Mouse (Mus musculus): ENCODE data around the gene Spata31d1c. TPM values are rescaled to one million over a fixed set of nuclear protein-coding genes. Genes with fewer than 3 reads are reported as not detected.

Gene Spata31d1c
- polyA plus RNA-seq (2012) = not detected in 2 replicates

DNA sequence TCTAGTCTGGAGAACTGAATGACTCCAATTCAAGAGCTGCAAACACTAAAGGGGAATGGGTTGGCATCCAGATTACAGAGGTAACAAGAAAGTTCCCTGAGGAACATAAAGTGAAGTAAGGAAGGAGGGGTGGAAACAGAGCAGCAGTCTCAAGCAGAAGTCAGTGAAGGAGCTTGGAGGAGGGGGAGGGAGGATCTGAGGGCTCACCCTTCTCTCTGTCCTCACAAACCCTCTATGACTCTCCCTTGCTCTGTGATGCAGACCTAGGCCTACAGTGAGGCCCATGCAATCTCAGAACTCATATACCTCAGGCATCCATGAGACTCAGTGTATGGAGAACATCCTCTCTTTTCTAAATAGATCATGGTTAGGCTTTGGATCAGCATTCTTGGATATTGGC lies at the start of gene Spata31d1c:
TSS of gene Spata31d1c (plus strand) at position 301 of the 400 bp plus-strand sequence.
- no peak for TF ChIP-seq GATA1 (IDR thresholded peaks at IDR 0.05; ENCODE audit: low read length)

DNA sequence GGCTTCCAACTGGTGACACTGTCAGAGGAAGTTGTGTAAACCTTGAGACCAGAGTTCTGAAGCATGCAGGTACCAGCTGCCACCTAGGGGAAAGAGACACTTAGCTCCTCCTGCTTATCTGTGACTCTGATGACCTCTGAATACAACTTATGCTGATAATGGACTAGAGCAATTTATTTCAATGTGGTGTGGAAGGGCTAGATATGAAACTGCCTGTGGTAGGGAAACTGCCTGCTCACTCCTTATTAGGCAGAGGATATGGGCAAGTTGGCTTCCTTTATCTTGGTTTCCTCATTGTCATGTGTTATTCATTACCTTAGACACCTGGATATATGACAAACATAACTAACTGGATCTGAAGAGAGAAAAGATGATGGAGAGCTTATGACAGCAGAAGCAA lies 44.0 kb upstream of the Spata31d1c start:
- TF ChIP-seq GATA1 (IDR thresholded peaks at IDR 0.05; ENCODE audit: low read length) = no peak

DNA sequence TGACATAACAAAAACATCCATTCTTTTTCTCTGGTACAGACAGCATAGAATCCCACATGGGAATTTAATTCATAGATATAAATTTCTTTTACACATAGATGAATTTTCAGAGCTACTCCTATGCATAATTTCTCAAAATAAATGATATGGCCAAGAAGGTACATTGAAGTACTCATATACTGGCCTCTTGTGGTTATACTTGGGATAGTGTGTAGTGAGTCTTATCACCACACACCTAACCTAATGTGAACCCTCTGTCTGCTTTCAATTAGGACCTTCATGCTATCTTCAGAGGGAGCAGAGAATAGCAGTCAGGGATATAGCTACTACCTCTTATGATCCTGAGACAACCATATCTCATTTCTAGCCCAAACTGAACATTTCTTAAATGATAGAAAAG lies 27.4 kb upstream of the Spata31d1c start:
- TF ChIP-seq GATA1 (IDR thresholded peaks at IDR 0.05; ENCODE audit: low read length) = no peak

DNA sequence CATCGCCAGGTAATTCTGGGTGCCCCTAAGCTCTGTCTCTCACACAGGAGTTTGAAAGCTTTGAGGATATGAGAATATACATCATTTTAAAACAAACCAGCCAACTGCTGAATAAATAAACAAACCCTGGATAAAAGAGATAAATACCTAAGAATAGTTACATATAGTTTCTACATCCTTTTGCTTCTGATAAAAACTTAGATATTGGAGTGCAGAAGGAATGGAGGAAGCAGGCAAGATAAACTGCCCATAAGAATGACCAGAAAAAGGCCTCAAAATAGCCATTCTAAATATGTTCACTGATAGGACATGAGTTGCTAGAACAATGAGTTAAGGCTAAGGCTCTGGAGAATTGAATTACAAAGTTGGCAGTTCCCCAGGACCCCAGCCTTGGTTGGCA lies 26.1 kb upstream of the Spata31d1c start:
- no peak for TF ChIP-seq GATA1 (IDR thresholded peaks at IDR 0.05; ENCODE audit: low read length)

DNA sequence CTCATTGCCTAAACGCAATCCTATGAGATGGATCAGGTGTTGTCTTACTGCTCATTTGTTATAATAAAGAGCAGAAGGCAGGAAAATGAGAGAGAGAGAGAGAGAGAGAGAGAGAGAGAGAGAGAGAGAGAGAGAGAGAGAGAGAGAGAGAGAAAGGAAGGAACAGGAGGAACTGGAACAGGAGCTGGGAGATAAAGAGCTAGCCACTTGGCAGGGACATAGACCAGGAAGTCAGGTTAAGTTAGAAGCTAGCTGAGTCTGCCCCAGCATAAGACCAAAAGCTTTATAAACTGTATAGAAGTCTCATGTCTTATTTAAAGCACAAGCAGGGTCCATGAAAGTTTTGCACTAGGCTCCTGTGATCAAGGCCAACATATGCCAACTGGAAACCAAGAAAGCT lies 24.9 kb upstream of the Spata31d1c start:
- no peak for TF ChIP-seq GATA1 (IDR thresholded peaks at IDR 0.05; ENCODE audit: low read length)

GRCm38 (mm10) chr13:65011052-65011738 lies 21.7 kb upstream of the Spata31d1c start:
- TF ChIP-seq GATA1 (IDR thresholded peaks at IDR 0.05; ENCODE audit: low read length) = no peak

DNA sequence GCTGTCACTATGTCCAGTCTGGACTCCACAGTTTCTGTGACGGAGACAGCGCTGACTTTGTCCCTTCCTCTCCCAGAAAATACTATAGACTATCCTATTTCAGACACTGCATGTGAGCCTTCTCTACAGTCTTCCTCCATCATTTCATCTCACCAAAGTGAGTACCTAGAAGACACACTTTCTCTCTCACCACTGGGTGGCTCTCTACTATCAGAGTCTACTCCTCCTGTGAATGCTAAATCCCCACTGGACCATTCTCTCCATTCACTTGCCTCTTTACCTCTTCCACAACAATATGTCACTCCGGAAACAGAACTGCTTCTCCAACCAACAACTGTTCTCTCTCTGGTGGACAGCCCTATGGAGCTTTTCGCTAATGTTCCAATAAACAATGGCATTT lies 2.2 kb downstream of the Spata31d1c start:
- no peak for TF ChIP-seq GATA1 (IDR thresholded peaks at IDR 0.05; ENCODE audit: low read length)

GRCm38 (mm10) chr13:65052660-65053059 lies 19.8 kb downstream of the Spata31d1c start, which contains the start of gene Prss47:
Gene Prss47, minus strand, starts transcription at chr13:65052760.
- TF ChIP-seq GATA1 (IDR thresholded peaks at IDR 0.05; ENCODE audit: low read length) = no peak

- no peak for TF ChIP-seq GATA1 (IDR thresholded peaks at IDR 0.05; ENCODE audit: low read length)
Measured at GRCm38 (mm10) chr13:65069969-65070368, 37.1 kb downstream of the Spata31d1c start.

Other genes with a start within 250 kb of the Spata31d1c start
- gene Cntnap3, start 129.1 kb upstream of the Spata31d1c start, polyA plus RNA-seq (2012) = not detected in 2 replicates
- gene Spata31, start 115.7 kb upstream of the Spata31d1c start, polyA plus RNA-seq (2012) = not detected in 2 replicates
- not detected in 2 replicates for gene Prss47, start 19.7 kb downstream of the Spata31d1c start, polyA plus RNA-seq (2012)
- 27.0 and 34.6 TPM in 2 replicates for gene Mfsd14b, start 79.9 kb downstream of the Spata31d1c start, polyA plus RNA-seq (2012)
- not detected in 2 replicates for gene Olfr465-ps1, start 105.0 kb downstream of the Spata31d1c start, polyA plus RNA-seq (2012)
- not detected in 2 replicates for gene Olfr466, start 117.2 kb downstream of the Spata31d1c start, polyA plus RNA-seq (2012)
- gene Nlrp4f, start 172.9 kb downstream of the Spata31d1c start, polyA plus RNA-seq (2012) = not detected in 2 replicates
- gene Gm10775, start 226.5 kb downstream of the Spata31d1c start, polyA plus RNA-seq (2012) = 0.06 and 0.18 TPM in 2 replicates
- 3.2 and 3.5 TPM in 2 replicates for gene Zfp369, start 245.8 kb downstream of the Spata31d1c start, polyA plus RNA-seq (2012)

All from G1E-ER4 (cell line).